Mouse (Mus musculus): ENCODE results near the gene Myef2. TPM values are rescaled to one million over a fixed set of nuclear protein-coding genes. Genes with fewer than 3 reads are reported as not detected.

The Myef2 gene
- total and polyA plus RNA-seq, 2 experiments from 2014 or later = 54.4 to 153 TPM

DNA sequence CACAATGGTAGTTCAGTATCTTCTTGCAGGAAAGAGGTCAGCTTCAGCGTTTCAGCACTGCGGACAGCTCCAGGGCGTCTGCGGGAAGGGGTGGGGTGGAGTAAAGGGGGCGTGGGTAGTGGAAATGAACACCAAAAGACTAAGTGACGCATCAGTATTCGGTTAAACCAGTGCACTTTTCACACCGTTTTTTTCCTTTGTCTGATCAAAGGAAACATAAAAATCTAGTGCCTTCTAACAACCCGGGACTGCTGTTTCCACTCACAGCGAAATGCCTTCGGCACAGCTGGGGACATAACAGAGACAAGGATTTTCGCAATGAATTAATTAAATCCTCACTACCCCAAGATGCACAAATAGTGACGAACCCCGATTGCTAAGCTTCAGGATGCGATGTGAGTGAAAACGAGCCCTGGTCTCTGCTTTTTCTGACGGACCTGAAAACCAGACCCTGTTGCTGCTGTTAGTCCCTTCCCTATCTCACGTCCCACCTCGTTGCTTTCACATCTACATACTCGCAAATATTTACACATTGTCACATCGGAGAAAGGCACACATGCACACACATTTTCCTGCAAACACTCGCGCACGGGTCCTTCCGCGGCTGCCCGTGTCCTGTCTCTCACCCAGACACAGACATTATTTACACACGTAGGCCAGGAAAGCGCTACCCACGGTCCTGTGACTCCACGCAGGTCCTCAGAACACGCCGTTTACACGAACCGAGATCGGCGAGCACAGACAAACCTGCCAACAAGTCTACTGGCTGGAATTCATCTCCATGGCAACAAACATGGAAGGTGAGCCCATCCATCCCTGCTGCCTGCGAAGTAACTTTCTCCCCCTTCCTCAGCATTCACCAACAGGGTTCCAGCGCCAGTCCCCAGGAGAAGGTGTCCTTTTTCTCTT is 12.7 kb upstream of the Myef2 start, which contains the start of gene Ctxn2:
TSS of gene Ctxn2 (plus strand) at position 790 of the 909 bp plus-strand sequence.
- ATAC-seq (peak; percentile 91), DNase-seq (ENCODE audit: low spot score) (peak; percentile 78)
- H3K27me3 ChIP-seq (ENCODE audit: insufficient read depth, low read length) = no peaks in the 10 kb centered on the region
- H3K9me3 ChIP-seq (ENCODE audit: low read length) = no peaks in the 10 kb centered on the region
- peak within 1 kb of the TSS; percentile 81 for H3K27ac ChIP-seq
- peaks cover 4% of the 10 kb centered on the region; the same call in 1 of the 2 replicates for H3K4me1 ChIP-seq (ENCODE audit: insufficient read depth, low read length)
- H3K36me3 ChIP-seq (ENCODE audit: insufficient read depth, low read length) = no peaks in the 10 kb centered on the region
- H3K4me3 ChIP-seq (ENCODE audit: low read length) = peak within 1 kb of the TSS; percentile 47
- under 1% methylated on average over 39 of the region's 39 CpGs for WGBS
- peak within 1 kb of the TSS; percentile 62 for H3K9ac ChIP-seq (replicated peaks; ENCODE audit: low read length)
- no peak for TF ChIP-seq CTCF (IDR thresholded peaks at IDR 0.05; ENCODE audit: low read depth)
- H3K4me2 ChIP-seq (ENCODE audit: low read depth, low read length) = peak within 1 kb of the TSS; percentile 71

DNA sequence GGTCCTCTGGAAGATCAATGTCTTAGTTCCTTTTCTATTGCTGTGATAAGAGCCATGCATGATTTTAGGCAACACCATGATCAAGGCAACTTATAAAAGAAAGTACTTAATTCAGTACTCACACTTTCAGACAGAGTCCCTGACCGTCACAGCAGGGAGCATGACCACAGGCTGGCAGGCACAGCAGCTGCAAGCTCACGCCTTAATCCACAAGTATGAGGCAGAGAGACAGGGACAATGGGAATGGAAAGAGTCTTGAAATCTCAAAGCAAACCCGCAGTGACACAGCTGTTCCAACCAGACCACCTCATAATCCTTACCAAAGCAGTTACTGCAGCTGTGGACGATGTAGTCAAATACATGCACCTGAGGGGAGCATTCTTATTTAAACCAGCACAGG is 10.7 kb upstream of the Myef2 start:
- TF ChIP-seq CTCF (IDR thresholded peaks at IDR 0.05; ENCODE audit: low read depth) = no peak
- H3K36me3 ChIP-seq (ENCODE audit: insufficient read depth, low read length) = no peaks in the 10 kb centered on the region
- DNase-seq (ENCODE audit: low spot score) (no peak), ATAC-seq (no peak)
- H3K9me3 ChIP-seq (ENCODE audit: low read length) = no peaks in the 10 kb centered on the region
- peaks cover 4% of the 10 kb centered on the region; the same call in 1 of the 2 replicates for H3K4me1 ChIP-seq (ENCODE audit: insufficient read depth, low read length)
- H3K4me2 ChIP-seq (ENCODE audit: low read depth, low read length) = no peak overlapping the region
- no peak overlapping the region for H3K27ac ChIP-seq
- no peak overlapping the region for H3K4me3 ChIP-seq (ENCODE audit: low read length)
- H3K9ac ChIP-seq (replicated peaks; ENCODE audit: low read length) = no peak overlapping the region
- no peaks in the 10 kb centered on the region for H3K27me3 ChIP-seq (ENCODE audit: insufficient read depth, low read length)
- 38% methylated on average over 4 of the region's 4 CpGs for WGBS

DNA sequence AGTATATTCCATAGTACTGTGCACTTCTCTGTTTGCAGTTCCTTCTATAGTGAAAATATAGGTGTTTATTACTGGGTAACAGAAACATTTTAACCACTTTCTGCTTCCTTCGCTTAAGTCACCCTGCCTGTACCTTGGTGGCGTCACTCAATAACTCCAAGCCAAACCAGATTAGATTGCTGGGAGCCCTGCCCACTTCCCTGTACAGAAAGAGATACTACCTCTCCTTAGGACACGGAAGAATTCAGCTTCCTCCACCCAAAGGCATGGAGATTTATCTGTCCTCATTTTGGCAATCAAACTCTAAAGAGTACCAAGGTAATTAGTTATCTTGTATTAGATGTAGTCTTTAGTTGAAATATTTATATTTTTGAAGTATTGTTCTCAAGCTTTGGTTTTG is 3.3 kb upstream of the Myef2 start:
- no peaks in the 10 kb centered on the region for H3K4me1 ChIP-seq (ENCODE audit: insufficient read depth, low read length)
- TF ChIP-seq CTCF (IDR thresholded peaks at IDR 0.05; ENCODE audit: low read depth) = no peak
- H3K9me3 ChIP-seq (ENCODE audit: low read length) = no peaks in the 10 kb centered on the region
- WGBS = 85% methylated on average over 3 of the region's 3 CpGs
- no peak for DNase-seq (ENCODE audit: low spot score)
- H3K9ac ChIP-seq (replicated peaks; ENCODE audit: low read length) = no peak overlapping the region
- H3K36me3 ChIP-seq (ENCODE audit: insufficient read depth, low read length) = no peaks in the 10 kb centered on the region
- ATAC-seq = no peak
- H3K27me3 ChIP-seq (ENCODE audit: insufficient read depth, low read length) = no peaks in the 10 kb centered on the region
- H3K4me2 ChIP-seq (ENCODE audit: low read depth, low read length) = no peak overlapping the region
- H3K27ac ChIP-seq = no peak overlapping the region
- no peak overlapping the region for H3K4me3 ChIP-seq (ENCODE audit: low read length)

DNA sequence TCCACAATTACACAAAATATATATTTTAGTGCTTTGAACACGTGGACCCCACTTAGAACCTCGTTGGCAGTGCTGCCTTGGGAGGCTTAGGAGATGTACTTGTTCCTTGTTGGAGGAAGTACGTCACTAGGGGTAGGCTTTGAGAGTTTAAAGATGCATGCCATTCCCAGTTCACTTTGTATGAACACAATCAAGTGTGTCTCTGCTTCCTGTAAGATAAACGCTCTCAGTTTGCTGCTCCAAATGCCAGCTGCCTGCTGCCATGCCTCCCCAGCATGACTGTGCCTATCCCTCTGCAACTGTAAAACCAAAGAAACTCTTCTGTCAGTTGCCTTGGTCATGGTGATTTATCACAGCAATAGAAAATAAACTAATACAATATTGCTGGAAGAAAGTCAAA is 2.4 kb upstream of the Myef2 start:
- Histone ChIP-seq H3K4me3 (ENCODE audit: low read length) (no peak overlapping the region), H3K4me1 (ENCODE audit: insufficient read depth, low read length) (0 out of 2 replicates have a peak, but pooled peaks cover 4% of the 10 kb centered on the region), H3K27me3 (ENCODE audit: insufficient read depth, low read length) (no peaks in the 10 kb centered on the region), H3K36me3 (ENCODE audit: insufficient read depth, low read length) (no peaks in the 10 kb centered on the region), H3K27ac (no peak overlapping the region), H3K9ac (replicated peaks; ENCODE audit: low read length) (no peak overlapping the region), H3K4me2 (ENCODE audit: low read depth, low read length) (no peak overlapping the region), H3K9me3 (ENCODE audit: low read length) (no peaks in the 10 kb centered on the region)
- WGBS = 25% methylated on average over 4 of the region's 4 CpGs
- no peak for TF ChIP-seq CTCF (IDR thresholded peaks at IDR 0.05; ENCODE audit: low read depth)
- DNase-seq (ENCODE audit: low spot score) (no peak), ATAC-seq (no peak)

DNA sequence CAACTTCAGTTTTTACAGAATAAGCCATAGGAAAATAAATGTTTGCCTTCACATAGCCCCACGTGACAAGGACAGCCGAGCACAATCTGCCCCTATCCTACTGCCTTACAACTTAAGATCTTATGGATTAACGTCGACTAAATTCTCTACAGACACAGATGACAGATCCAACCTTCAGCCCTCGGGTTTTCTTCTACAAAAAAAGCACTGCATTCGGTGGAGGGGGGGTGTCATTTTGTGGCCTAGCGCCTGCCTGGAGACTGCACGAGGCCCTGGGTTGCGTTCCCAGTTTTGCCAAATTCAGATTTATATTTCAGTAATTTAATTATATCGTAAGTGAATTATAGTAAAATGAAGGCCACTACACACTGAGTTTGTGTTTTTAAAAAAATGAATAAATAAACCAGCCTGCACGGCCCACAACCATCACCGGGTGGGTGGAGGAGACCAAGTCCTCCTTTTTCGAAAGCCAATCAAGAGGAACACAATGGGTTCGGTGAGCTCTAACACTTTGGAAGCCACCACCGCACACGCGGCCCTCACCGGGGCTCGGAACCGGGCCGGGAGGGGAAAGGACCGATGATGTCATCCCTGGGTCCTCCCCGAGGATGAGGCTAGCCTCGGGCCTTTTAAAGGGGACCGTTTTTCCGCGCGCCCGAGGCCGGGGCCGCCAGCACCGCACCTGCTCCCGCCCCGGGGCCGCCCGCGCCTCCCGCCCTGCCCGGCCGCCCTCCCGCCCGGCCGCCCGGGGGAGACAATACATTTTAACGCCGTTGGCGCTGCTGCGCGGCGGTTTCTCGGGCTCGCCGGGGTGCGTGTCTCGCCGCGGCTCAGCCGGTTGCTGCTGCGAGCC is 611 bp downstream of the Myef2 start:
- Histone ChIP-seq H3K27ac (peak overlapping the region; percentile 97), H3K4me3 (ENCODE audit: low read length) (peak overlapping the region; percentile 59), H3K4me1 (ENCODE audit: insufficient read depth, low read length) (0 out of 2 replicates have a peak, but pooled peaks cover 9% of the 10 kb centered on the region), H3K9me3 (ENCODE audit: low read length) (no peaks in the 10 kb centered on the region), H3K4me2 (ENCODE audit: low read depth, low read length) (peak overlapping the region; percentile 70), H3K27me3 (ENCODE audit: insufficient read depth, low read length) (no peaks in the 10 kb centered on the region), H3K9ac (replicated peaks; ENCODE audit: low read length) (peak overlapping the region; percentile 93), H3K36me3 (ENCODE audit: insufficient read depth, low read length) (no peaks in the 10 kb centered on the region)
- ATAC-seq = peak; percentile 74
- no peak for TF ChIP-seq CTCF (IDR thresholded peaks at IDR 0.05; ENCODE audit: low read depth)
- under 1% methylated on average over 54 of the region's 59 CpGs for WGBS
- peak; percentile 68 for DNase-seq (ENCODE audit: low spot score)

DNA sequence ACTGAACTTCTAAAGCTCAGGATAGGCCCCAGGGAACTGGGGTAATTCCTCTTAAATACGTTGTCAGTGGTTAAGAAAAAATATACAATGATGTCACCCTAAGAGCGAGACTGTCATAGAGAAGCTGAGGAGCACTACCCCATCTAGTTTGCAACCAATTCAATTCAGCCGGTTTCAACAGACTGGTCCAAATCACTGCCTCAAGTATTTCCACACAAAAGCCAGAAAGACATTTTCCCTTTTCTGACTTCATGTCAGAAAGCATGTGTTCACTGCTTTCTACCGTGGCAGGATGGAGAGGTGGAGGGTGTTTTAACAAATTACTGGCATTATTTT is 1.2 kb downstream of the Myef2 start:
- peak; percentile 53 for DNase-seq (ENCODE audit: low spot score)
- peak overlapping the region; percentile 59 for H3K4me3 ChIP-seq (ENCODE audit: low read length)
- peak overlapping the region; percentile 93 for H3K9ac ChIP-seq (replicated peaks; ENCODE audit: low read length)
- WGBS = 5% methylated on average over 4 of the region's 4 CpGs
- H3K4me2 ChIP-seq (ENCODE audit: low read depth, low read length) = peak overlapping the region; percentile 70
- H3K36me3 ChIP-seq (ENCODE audit: insufficient read depth, low read length) = no peaks in the 10 kb centered on the region
- peak; percentile 41; the same call in 1 of the 2 replicates for ATAC-seq
- H3K9me3 ChIP-seq (ENCODE audit: low read length) = no peaks in the 10 kb centered on the region
- TF ChIP-seq CTCF (IDR thresholded peaks at IDR 0.05; ENCODE audit: low read depth) = no peak
- H3K27ac ChIP-seq = peak overlapping the region; percentile 97
- H3K4me1 ChIP-seq (ENCODE audit: insufficient read depth, low read length) = 0 out of 2 replicates have a peak, but pooled peaks cover 9% of the 10 kb centered on the region
- no peaks in the 10 kb centered on the region for H3K27me3 ChIP-seq (ENCODE audit: insufficient read depth, low read length)

Measured in hindbrain, postnatal 0 days (tissue).